Comparison of ENCODE assay signal across 18 mouse cellular contexts in genomic region chr4:132482956-132483608, GRCm38 (mm10). TPM values are rescaled to one million over a fixed set of nuclear protein-coding genes. Genes with fewer than 3 reads are reported as not detected.
DNase-seq lines count a peak whose midpoint lies in the region; ATAC-seq lines count a peak whose summit lies in the region.
"Had no signal": no experiment of that assay in that cellular context is flagged by ENCODE, and none has a peak within 500 bp of the region (broad histone marks: within the 10 kb centered on the region; RNA-seq: fewer than 3 reads in every experiment).

No protein-coding gene starts in this region.

- H3K9ac ChIP-seq in liver, embryonic 13.5 days = no peak overlapping the region
- H3K9ac ChIP-seq: hindbrain, embryonic 13.5 days; neural tube, embryonic 12.5 days had no signal

- no peak overlapping the region for H3K4me2 ChIP-seq in liver, embryonic 13.5 days
- H3K4me2 ChIP-seq: hindbrain, embryonic 13.5 days; neural tube, embryonic 12.5 days had no signal

- H3K4me1 ChIP-seq in liver, embryonic 13.5 days (replicated peaks) = peaks cover 11% of the 10 kb centered on the region
- peaks cover 5% of the 10 kb centered on the region; the same call in 1 of the 2 replicates for H3K4me1 ChIP-seq in embryonic facial prominence, embryonic 10.5 days
- H3K4me1 ChIP-seq: hindbrain, embryonic 13.5 days; neural tube, embryonic 12.5 days had no signal

- 69% methylated on average over 13 of the region's 13 CpGs for WGBS in liver, embryonic 13.5 days (ENCODE audit: insufficient replicate concordance)
- WGBS in embryonic facial prominence, embryonic 10.5 days = 79% methylated on average over 13 of the region's 13 CpGs

- peak; percentile 84 for DNase-seq in adrenal gland, postnatal 10 days
- no peak for DNase-seq in adrenal gland, postnatal 4 days (ENCODE audit: low spot score in 2 of 2)
- peak; percentile 77 for DNase-seq in adrenal gland, postnatal 14 days
- DNase-seq in kidney, adult 9 months = peak; percentile 96
- no peak for DNase-seq in liver, embryonic 13.5 days
- no peak for DNase-seq in embryonic facial prominence, embryonic 10.5 days (ENCODE audit: low spot score)
- DNase-seq in neural tube, embryonic 10.5 days (ENCODE audit: extremely low spot score, low spot score) = no peak
- no peak for DNase-seq in spleen, postnatal 10 days (ENCODE audit: low spot score in 2 of 2)
- DNase-seq: cerebellum, adult 8-10 months; embryo, embryonic 11 days; layer of hippocampus, postnatal 36 days; thymus, postnatal 25 days had no signal

- ATAC-seq in liver, embryonic 13.5 days (ENCODE audit: low read depth) = peak; percentile 57; the same call in 1 of the 2 replicates
- ATAC-seq: activated CD4-positive, CD25-positive, alpha-beta regulatory T cell, adult 4 months; forebrain, embryonic 14.5 days had no signal

- H3K4me3 ChIP-seq in liver, embryonic 13.5 days (replicated peaks) = no peak overlapping the region
- H3K4me3 ChIP-seq in embryonic facial prominence, embryonic 10.5 days = no peak overlapping the region
- H3K4me3 ChIP-seq: hindbrain, embryonic 13.5 days; megakaryocyte, embryonic 14.5 days; neural tube, embryonic 12.5 days had no signal

- H3K36me3 ChIP-seq in liver, embryonic 13.5 days = no peaks in the 10 kb centered on the region
- H3K36me3 ChIP-seq in embryonic facial prominence, embryonic 10.5 days (replicated peaks) = no peaks in the 10 kb centered on the region
- H3K36me3 ChIP-seq: hindbrain, embryonic 13.5 days; neural tube, embryonic 12.5 days had no signal

- no peaks in the 10 kb centered on the region for H3K9me3 ChIP-seq in liver, embryonic 13.5 days (replicated peaks)
- no peaks in the 10 kb centered on the region for H3K9me3 ChIP-seq in embryonic facial prominence, embryonic 10.5 days
- H3K9me3 ChIP-seq: hindbrain, embryonic 13.5 days; megakaryocyte, embryonic 14.5 days; neural tube, embryonic 12.5 days had no signal

- no peaks in the 10 kb centered on the region for H3K27me3 ChIP-seq in liver, embryonic 13.5 days
- no peaks in the 10 kb centered on the region for H3K27me3 ChIP-seq in embryonic facial prominence, embryonic 10.5 days (replicated peaks; ENCODE audit: low read depth, poor library complexity, severe bottlenecking)
- H3K27me3 ChIP-seq: CH12.LX; hindbrain, embryonic 13.5 days; megakaryocyte, embryonic 14.5 days; neural tube, embryonic 12.5 days had no signal

- H3K27ac ChIP-seq in liver, embryonic 13.5 days = peak overlapping the region; percentile 16; the same call in 1 of the 2 replicates
- H3K27ac ChIP-seq in embryonic facial prominence, embryonic 10.5 days (replicated peaks) = no peak overlapping the region
- H3K27ac ChIP-seq: hindbrain, embryonic 13.5 days; neural tube, embryonic 12.5 days had no signal

RNA-seq across cellular contexts. Expression of gene Med18, which starts 19.4 kb away (rescaled TPM):
- total RNA-seq in adrenal gland, postnatal 10 days (2021) = 10 to 100 TPM in 1 of 2 experiments, 1 to 10 TPM in 1; 8.2 to 10.6 TPM
- total RNA-seq in adrenal gland, postnatal 4 days (2021) = 10 to 100 TPM; 13.5 to 13.6 TPM
- 7.8 and 10.7 TPM in 2 replicates for total RNA-seq in adrenal gland, postnatal 14 days (2021)
- 17.1 and 19.7 TPM in 2 replicates for polyA plus RNA-seq in liver, embryonic 13.5 days (2015; fragmentation: Nextera tagmentation; extraction: Ambion mirVana)
- polyA plus RNA-seq in embryonic facial prominence, embryonic 10.5 days (2016; fragmentation: Nextera tagmentation; extraction: Ambion mirVana) = 37.0 and 41.7 TPM in 2 replicates

RNA-seq across cellular contexts. Expression of gene Sesn2, which starts 27.2 kb away (rescaled TPM):
- total RNA-seq in adrenal gland, postnatal 10 days (2021) = 10 to 100 TPM; 11.6 to 26.0 TPM
- total RNA-seq in adrenal gland, postnatal 4 days (2021) = 10 to 100 TPM; 12.5 to 14.3 TPM
- 17.8 and 19.8 TPM in 2 replicates for total RNA-seq in adrenal gland, postnatal 14 days (2021)
- polyA plus RNA-seq in liver, embryonic 13.5 days (2015; fragmentation: Nextera tagmentation; extraction: Ambion mirVana) = 7.0 TPM in 2 replicates
- polyA plus RNA-seq in embryonic facial prominence, embryonic 10.5 days (2016; fragmentation: Nextera tagmentation; extraction: Ambion mirVana) = 12.3 and 13.3 TPM in 2 replicates

RNA-seq across cellular contexts. Expression of gene Atpif1, which starts 50.4 kb away (rescaled TPM):
- 100 to 1,000 TPM; 311 to 337 TPM for total RNA-seq in adrenal gland, postnatal 10 days (2021)
- total RNA-seq in adrenal gland, postnatal 4 days (2021) = 100 to 1,000 TPM; 533 to 549 TPM
- total RNA-seq in adrenal gland, postnatal 14 days (2021) = 357 TPM in 2 replicates
- 1,559 and 1,572 TPM in 2 replicates for polyA plus RNA-seq in liver, embryonic 13.5 days (2015; fragmentation: Nextera tagmentation; extraction: Ambion mirVana)
- polyA plus RNA-seq in embryonic facial prominence, embryonic 10.5 days (2016; fragmentation: Nextera tagmentation; extraction: Ambion mirVana) = 1,009 and 1,074 TPM in 2 replicates

RNA-seq across cellular contexts. Expression of gene Dnajc8, which starts 52.3 kb away (rescaled TPM):
- total RNA-seq in adrenal gland, postnatal 10 days (2021) = 10 to 100 TPM; 73.9 to 87.0 TPM
- 100 to 1,000 TPM; 110 to 116 TPM for total RNA-seq in adrenal gland, postnatal 4 days (2021)
- total RNA-seq in adrenal gland, postnatal 14 days (2021) = 111 and 114 TPM in 2 replicates
- polyA plus RNA-seq in liver, embryonic 13.5 days (2015; fragmentation: Nextera tagmentation; extraction: Ambion mirVana) = 125 and 148 TPM in 2 replicates
- polyA plus RNA-seq in embryonic facial prominence, embryonic 10.5 days (2016; fragmentation: Nextera tagmentation; extraction: Ambion mirVana) = 222 TPM in 2 replicates

Comparison
In these comparisons a context has a peak if more than half of its experiments do, and no peak if none do; other contexts are left out.
1. DNase-seq: peak in adrenal gland, postnatal 10 days (single experiment), adrenal gland, postnatal 14 days (single experiment) and kidney, adult 9 months (single experiment); none in adrenal gland, postnatal 4 days (0 of 2), liver, embryonic 13.5 days (single experiment), embryonic facial prominence, embryonic 10.5 days (single experiment), neural tube, embryonic 10.5 days (single experiment) and spleen, postnatal 10 days (0 of 2).